Mouse (Mus musculus) adrenal gland, adult (tissue): ENCODE measurements around the gene Ccdc57.
"Not testable (repeated sequence)": the region's sequence is repeated elsewhere in the genome, so short reads cannot be mapped to it uniquely, and the experiment has no call there.

ENCODE experiments used
- DNase-seq, 2 experiments: peaks; one replicate each; pipeline ENCODE4 v3.0.0; 2022 to 2023; ENCODE audit warnings: low spot score in 1 of 2; ENCODE audit not compliant: inconsistent age in 2 of 2

The Ccdc57 gene

DNA sequence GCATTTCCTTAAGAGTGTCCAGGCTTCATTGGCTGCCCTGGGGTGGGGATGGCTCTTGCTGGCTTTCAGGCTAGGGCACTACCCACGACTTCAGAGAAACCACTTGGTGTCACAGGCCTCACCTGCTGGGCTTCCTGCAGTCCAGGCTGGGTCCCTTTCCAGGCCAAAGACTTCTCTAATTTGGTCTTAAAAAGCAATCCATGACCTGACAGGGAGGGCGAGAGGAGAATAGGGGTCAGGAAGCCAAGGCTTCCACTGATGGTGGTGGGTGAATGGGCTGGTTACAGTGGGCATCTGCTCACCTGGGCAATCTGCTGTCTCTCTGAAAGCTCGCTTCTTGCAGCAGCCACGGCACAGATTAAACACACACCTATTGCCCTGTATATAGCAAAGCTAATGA lies 143.3 kb downstream of the Ccdc57 start:
- no peak for DNase-seq

DNA sequence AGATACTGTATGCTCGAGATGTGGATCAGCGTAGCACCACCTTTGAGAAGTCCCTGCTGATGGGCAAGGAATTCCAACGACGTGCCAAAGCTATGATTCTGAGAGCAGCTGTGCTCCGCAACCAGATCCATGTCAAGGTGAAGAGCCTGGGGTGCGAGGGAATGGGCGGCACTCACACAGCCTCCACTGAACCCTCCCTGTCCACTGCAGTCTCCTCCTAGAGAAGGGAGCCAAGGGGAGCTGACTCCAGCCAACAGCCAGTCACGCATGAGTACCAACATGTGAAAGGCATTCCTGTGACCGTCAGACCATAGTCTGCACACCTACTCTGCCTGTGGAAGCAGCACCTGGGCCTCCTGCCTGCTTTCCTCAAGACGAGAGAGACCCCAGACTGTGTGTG lies 144.2 kb downstream of the Ccdc57 start:
- DNase-seq, result not testable (repeated sequence)

GRCm38 (mm10) chr11:120785145-120785544 lies 147.5 kb downstream of the Ccdc57 start:
- DNase-seq, result no peak

- DNase-seq, result peak; percentile 87 to 95
Observed at GRCm38 (mm10) chr11:120784064-120784791, 148.4 kb downstream of the Ccdc57 start, which contains the start of the genes Rfng and Gps1. Gene Rfng, minus strand, starts transcription at chr11:120784207. Gene Gps1, plus strand, starts transcription at chr11:120784272.

DNA sequence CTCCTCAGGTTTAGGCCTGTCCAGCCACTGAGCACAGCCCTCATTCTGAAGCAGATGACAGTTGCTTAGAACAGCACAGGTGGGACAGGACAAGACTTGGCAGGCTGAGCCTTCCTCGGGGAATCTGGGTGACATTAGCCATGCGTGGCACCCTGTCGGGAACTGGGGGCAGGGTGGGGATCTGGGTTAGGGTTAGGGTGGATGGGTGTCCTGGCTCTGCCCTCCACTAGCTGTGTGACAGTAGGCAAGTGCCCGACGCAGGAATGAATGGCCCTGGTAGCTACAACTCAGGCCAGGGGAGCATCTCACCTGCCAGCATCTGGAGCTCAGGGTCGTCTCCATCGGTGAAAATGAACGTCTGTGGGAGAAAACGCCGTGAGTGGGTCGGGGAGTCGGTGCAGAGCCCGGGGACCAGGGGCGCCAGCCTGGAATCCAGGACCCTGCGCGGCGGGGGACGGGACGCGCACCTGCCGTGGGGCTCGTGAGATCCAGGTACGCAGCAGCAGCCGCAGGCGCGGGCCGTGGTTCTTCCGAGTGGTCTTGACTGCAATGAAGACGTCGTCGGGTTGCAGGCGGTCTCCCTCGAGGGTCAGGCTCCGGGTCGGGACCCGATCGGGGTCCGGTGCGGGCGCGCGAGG lies 149.1 kb downstream of the Ccdc57 start:
- DNase-seq, result no peak

DNA sequence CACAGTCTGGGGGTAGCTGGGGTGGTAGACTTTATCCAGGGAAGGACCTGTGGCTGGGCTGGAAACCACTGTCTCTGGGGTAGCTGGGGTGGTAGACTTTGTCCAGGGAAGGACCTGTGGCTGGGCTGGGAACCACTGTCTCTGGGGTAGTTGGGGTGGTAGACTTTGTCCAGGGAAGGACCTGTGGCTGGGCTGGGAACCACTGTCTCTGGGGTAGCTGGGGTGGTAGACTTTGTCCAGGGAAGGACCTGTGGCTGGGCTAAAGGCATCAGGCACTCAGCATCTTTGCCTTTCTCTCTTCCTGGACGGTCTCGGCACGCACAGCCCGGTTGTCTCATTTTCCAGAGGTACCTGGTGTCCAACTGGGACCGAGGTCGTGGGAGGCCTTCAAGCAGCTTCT lies 151.3 kb downstream of the Ccdc57 start:
- DNase-seq, result not testable (repeated sequence)

DNA sequence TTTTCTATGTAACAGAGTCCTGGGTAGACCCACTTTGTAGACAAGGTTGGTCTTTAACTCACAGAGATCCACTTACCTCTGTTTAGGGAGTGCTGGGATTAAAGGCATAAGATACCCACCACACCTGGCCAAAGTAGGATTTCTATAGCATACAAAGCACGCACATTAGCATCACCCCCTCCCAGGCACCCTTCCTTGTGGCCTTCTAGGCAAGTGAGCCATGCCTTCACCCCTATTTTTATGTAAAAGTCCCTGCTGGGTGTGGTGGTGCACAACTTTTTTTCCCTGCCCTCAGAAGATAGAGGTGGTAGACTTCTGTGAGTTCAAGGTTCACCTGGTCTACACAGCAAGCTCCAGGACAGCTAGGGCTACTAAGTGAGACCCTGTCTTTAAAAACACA lies 152.8 kb downstream of the Ccdc57 start:
- peak in 1 of 2 experiments; percentile 18 for DNase-seq

DNA sequence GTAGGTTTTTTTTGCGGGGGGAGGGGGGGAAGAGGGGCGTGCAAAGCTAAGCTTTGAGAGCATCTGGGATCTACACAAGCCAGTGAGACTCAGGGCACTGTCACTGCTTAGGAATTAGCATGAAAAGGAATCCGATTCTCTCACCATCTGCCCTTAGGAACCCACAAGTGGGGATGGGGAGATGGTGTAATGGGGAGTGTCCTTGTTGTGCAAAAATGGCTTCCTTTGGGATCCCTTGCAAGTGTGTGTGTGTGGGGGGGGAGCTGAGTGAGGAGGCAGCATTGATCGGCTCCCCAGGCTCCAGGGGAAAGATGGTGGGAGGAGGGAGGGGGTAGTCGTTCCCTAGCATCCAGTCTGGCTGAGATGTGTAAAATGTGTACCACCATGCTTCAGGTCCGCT lies 155.5 kb downstream of the Ccdc57 start:
- DNase-seq, result peak in 1 of 2 experiments; percentile 17
